Mouse (Mus musculus) liver, embryonic 13.5 days (tissue): ENCODE measurements at regions not wholly inside any gene's neighbourhood (a gene's known extent, or its start where the extent isn't known, plus 50 kb on each side); places are given as distances from the start of the nearest gene placed in this dataset.

ENCODE experiments used
- ATAC-seq: fragments of 200-750 bp; cut with Nextera tagmentation; 2 replicates; pipeline ENCODE4 v1.8.0; 2017; ENCODE audit warnings: low read depth, mild to moderate bottlenecking, moderate number of reproducible peaks, moderate library complexity
- DNase-seq: peaks from one replicate; pipeline ENCODE4 v3.0.0; 2022
- H3K27ac ChIP-seq: fragments of 300-500 bp; sonication (generic); 2 replicates; pipeline ENCODE4 v1.5.1; 2015; ENCODE audit warnings: moderate library complexity, mild to moderate bottlenecking, inconsistent platforms
- H3K27me3 ChIP-seq: fragments of 300-500 bp; sonication (generic); 2 replicates; pipeline ENCODE4 v1.6.1; 2015; ENCODE audit warnings: mild to moderate bottlenecking, inconsistent platforms
- H3K36me3 ChIP-seq: fragments of 300-500 bp; sonication (generic); 2 replicates; pipeline ENCODE4 v1.6.1; 2015; ENCODE audit warnings: mild to moderate bottlenecking, inconsistent platforms
- H3K4me1 ChIP-seq: fragments of 300-500 bp; sonication (generic); replicated peaks from 2 replicates; pipeline ENCODE4 v1.6.1; 2015; ENCODE audit warnings: inconsistent platforms
- H3K4me2 ChIP-seq: fragments of 300-500 bp; sonication (generic); 2 replicates; pipeline ENCODE4 v1.6.1; 2015; ENCODE audit warnings: inconsistent platforms, mild to moderate bottlenecking, moderate library complexity
- H3K4me3 ChIP-seq: fragments of 300-500 bp; sonication (generic); replicated peaks from 2 replicates; pipeline ENCODE4 v1.5.1; 2015; ENCODE audit warnings: mild to moderate bottlenecking, inconsistent platforms
- H3K9ac ChIP-seq: fragments of 300-500 bp; sonication (generic); 2 replicates; pipeline ENCODE4 v1.6.1; 2015; ENCODE audit warnings: mild to moderate bottlenecking, inconsistent platforms
- H3K9me3 ChIP-seq: fragments of 300-500 bp; sonication (generic); replicated peaks from 2 replicates; pipeline ENCODE4 v1.6.1; 2016; ENCODE audit warnings: inconsistent platforms
- WGBS: fragments of 180-500 bp; shearing (Covaris S2); methylation state at CpG from one replicate; pipeline ENCODE4 v1.1.7; 2015; ENCODE audit not compliant: insufficient replicate concordance; 5-methylcytosine and 5-hydroxymethylcytosine counted together

GRCm38 (mm10) chr2:144173358-144174106 is 96.9 kb upstream of the Mgme1 start:
- H3K27ac ChIP-seq, result no peak overlapping the region
- 29% methylated on average over 8 of the region's 8 CpGs for WGBS
- no peak overlapping the region for H3K4me2 ChIP-seq
- no peaks in the 10 kb centered on the region for H3K36me3 ChIP-seq
- no peaks in the 10 kb centered on the region for H3K9me3 ChIP-seq
- H3K27me3 ChIP-seq, result no peaks in the 10 kb centered on the region
- H3K9ac ChIP-seq, result no peak overlapping the region
- no peak overlapping the region for H3K4me3 ChIP-seq
- no peak for ATAC-seq
- DNase-seq, result no peak
- peaks cover 28% of the 10 kb centered on the region for H3K4me1 ChIP-seq

- Histone ChIP-seq H3K36me3 (no peaks in the 10 kb centered on the region), H3K9ac (no peak overlapping the region), H3K4me1 (peaks cover 28% of the 10 kb centered on the region), H3K27ac (no peak overlapping the region), H3K4me3 (no peak overlapping the region), H3K4me2 (no peak overlapping the region), H3K27me3 (no peaks in the 10 kb centered on the region), H3K9me3 (no peaks in the 10 kb centered on the region)
- DNase-seq (no peak), ATAC-seq (no peak)
- WGBS, result 63% methylated on average over 5 of the region's 5 CpGs
Observed at GRCm38 (mm10) chr2:144174366-144175035, 96.0 kb upstream of the Mgme1 start.

- Histone ChIP-seq H3K9me3 (no peaks in the 10 kb centered on the region), H3K4me3 (no peak overlapping the region), H3K27ac (peak overlapping the region; percentile 70), H3K27me3 (no peaks in the 10 kb centered on the region), H3K9ac (no peak overlapping the region), H3K4me1 (peaks cover 27% of the 10 kb centered on the region), H3K4me2 (peak overlapping the region; percentile 36), H3K36me3 (no peaks in the 10 kb centered on the region)
- no peak for DNase-seq
- ATAC-seq, result peak; percentile 46
- WGBS, result 64% methylated on average over 9 of the region's 9 CpGs
Observed at GRCm38 (mm10) chr2:144176508-144177170, 93.8 kb upstream of the Mgme1 start.

GRCm38 (mm10) chr2:144177268-144177667 is 93.2 kb upstream of the Mgme1 start:
- H3K36me3 ChIP-seq, result no peaks in the 10 kb centered on the region
- ATAC-seq (peak; percentile 75), DNase-seq (peak; percentile 22)
- H3K4me1 ChIP-seq, result peaks cover 33% of the 10 kb centered on the region
- no peak overlapping the region for H3K4me3 ChIP-seq
- H3K27ac ChIP-seq, result peak overlapping the region; percentile 70
- no peaks in the 10 kb centered on the region for H3K9me3 ChIP-seq
- no peaks in the 10 kb centered on the region for H3K27me3 ChIP-seq
- H3K4me2 ChIP-seq, result peak overlapping the region; percentile 36
- WGBS, result 16% methylated on average over 6 of the region's 6 CpGs
- peak overlapping the region; percentile 41; the same call in 1 of the 2 replicates for H3K9ac ChIP-seq

GRCm38 (mm10) chr2:144177920-144178319 is 92.5 kb upstream of the Mgme1 start:
- DNase-seq, result no peak
- WGBS, result 56% methylated on average over 6 of the region's 6 CpGs
- H3K4me3 ChIP-seq, result no peak overlapping the region
- H3K36me3 ChIP-seq, result no peaks in the 10 kb centered on the region
- no peak overlapping the region for H3K9ac ChIP-seq
- no peaks in the 10 kb centered on the region for H3K9me3 ChIP-seq
- H3K27ac ChIP-seq, result no peak overlapping the region
- no peaks in the 10 kb centered on the region for H3K27me3 ChIP-seq
- ATAC-seq, result no peak
- peaks cover 38% of the 10 kb centered on the region for H3K4me1 ChIP-seq
- no peak overlapping the region for H3K4me2 ChIP-seq

GRCm38 (mm10) chr2:144182108-144182507 is 88.4 kb upstream of the Mgme1 start:
- Histone ChIP-seq H3K27ac (no peak overlapping the region), H3K4me2 (no peak overlapping the region), H3K4me1 (peaks cover 32% of the 10 kb centered on the region), H3K4me3 (no peak overlapping the region), H3K9me3 (no peaks in the 10 kb centered on the region), H3K27me3 (no peaks in the 10 kb centered on the region), H3K9ac (no peak overlapping the region), H3K36me3 (no peaks in the 10 kb centered on the region)
- ATAC-seq (0 out of 2 replicates have a peak, but pooled peaks have one; percentile 22), DNase-seq (no peak)
- 54% methylated on average over 5 of the region's 5 CpGs for WGBS

GRCm38 (mm10) chr2:144182542-144182941 is 87.9 kb upstream of the Mgme1 start:
- Histone ChIP-seq H3K9me3 (no peaks in the 10 kb centered on the region), H3K27ac (no peak overlapping the region), H3K27me3 (no peaks in the 10 kb centered on the region), H3K36me3 (no peaks in the 10 kb centered on the region), H3K4me1 (peaks cover 30% of the 10 kb centered on the region), H3K4me3 (no peak overlapping the region), H3K4me2 (no peak overlapping the region), H3K9ac (no peak overlapping the region)
- 57% methylated on average over 7 of the region's 7 CpGs for WGBS
- DNase-seq, result no peak
- ATAC-seq, result no peak

GRCm38 (mm10) chr2:144183371-144183944 is 87.0 kb upstream of the Mgme1 start:
- H3K4me2 ChIP-seq, result no peak overlapping the region
- no peaks in the 10 kb centered on the region for H3K36me3 ChIP-seq
- no peaks in the 10 kb centered on the region for H3K9me3 ChIP-seq
- H3K4me3 ChIP-seq, result no peak overlapping the region
- 71% methylated on average over 5 of the region's 5 CpGs for WGBS
- ATAC-seq (no peak), DNase-seq (no peak)
- no peak overlapping the region for H3K9ac ChIP-seq
- peaks cover 23% of the 10 kb centered on the region for H3K4me1 ChIP-seq
- H3K27ac ChIP-seq, result no peak overlapping the region
- H3K27me3 ChIP-seq, result no peaks in the 10 kb centered on the region

- H3K9ac ChIP-seq, result no peak overlapping the region
- no peak for DNase-seq
- ATAC-seq, result no peak
- H3K4me1 ChIP-seq, result peaks cover 23% of the 10 kb centered on the region
- H3K36me3 ChIP-seq, result no peaks in the 10 kb centered on the region
- H3K4me2 ChIP-seq, result no peak overlapping the region
- no peaks in the 10 kb centered on the region for H3K27me3 ChIP-seq
- H3K9me3 ChIP-seq, result no peaks in the 10 kb centered on the region
- H3K27ac ChIP-seq, result no peak overlapping the region
- H3K4me3 ChIP-seq, result no peak overlapping the region
- WGBS, result 24% methylated on average over 3 of the region's 3 CpGs
Observed at GRCm38 (mm10) chr2:144185175-144185574, 85.3 kb upstream of the Mgme1 start.

- H3K4me2 ChIP-seq, result no peak overlapping the region
- H3K36me3 ChIP-seq, result no peaks in the 10 kb centered on the region
- DNase-seq, result peak; percentile 20
- H3K9me3 ChIP-seq, result no peaks in the 10 kb centered on the region
- H3K4me1 ChIP-seq, result peaks cover 23% of the 10 kb centered on the region
- WGBS, result 31% methylated on average over 3 of the region's 3 CpGs
- no peak overlapping the region for H3K4me3 ChIP-seq
- no peaks in the 10 kb centered on the region for H3K27me3 ChIP-seq
- H3K9ac ChIP-seq, result no peak overlapping the region
- 0 out of 2 replicates have a peak, but pooled peaks have one; percentile 22 for ATAC-seq
- no peak overlapping the region for H3K27ac ChIP-seq
Observed at GRCm38 (mm10) chr2:144186426-144186825, 84.0 kb upstream of the Mgme1 start.

GRCm38 (mm10) chr2:144188076-144188475 is 82.4 kb upstream of the Mgme1 start:
- DNase-seq, result no peak
- Histone ChIP-seq H3K36me3 (no peaks in the 10 kb centered on the region), H3K9ac (no peak overlapping the region), H3K9me3 (no peaks in the 10 kb centered on the region), H3K27ac (no peak overlapping the region), H3K4me1 (peaks cover 10% of the 10 kb centered on the region; the same call in 1 of the 2 replicates), H3K27me3 (no peaks in the 10 kb centered on the region), H3K4me2 (no peak overlapping the region), H3K4me3 (no peak overlapping the region)
- no peak for ATAC-seq
- WGBS, result 29% methylated on average over 3 of the region's 3 CpGs
